Mouse (Mus musculus) MEL (cell line): ENCODE data around the gene Fbl. TPM values are rescaled to one million over a fixed set of nuclear protein-coding genes. Genes with fewer than 3 reads are reported as not detected.

ENCODE experiments used
- DNase-seq: peaks from one replicate; pipeline ENCODE4 v3.0.0; 2011; ENCODE audit warnings: low read depth, low spot score
- H3K27ac ChIP-seq: 2 replicates; pipeline ENCODE4 v1.5.1; 2012; ENCODE audit warnings: low read depth, mild to moderate bottlenecking, control low read depth, low read length, moderate library complexity; ENCODE audit not compliant: control insufficient read depth
- H3K27me3 ChIP-seq, 2 experiments: fragments of 150-350 bp in 1 of 2; sonication (generic) in 1 of 2; 2 replicates each; pipeline ENCODE4 v1.6.1; 2012; ENCODE audit warnings: low read length in 2 of 2, mild to moderate bottlenecking in 2 of 2, improper control_type of control experiment in 1 of 2, moderate library complexity in 1 of 2; ENCODE audit not compliant: insufficient read depth in 2 of 2, control insufficient read depth in 1 of 2
- H3K36me3 ChIP-seq, 2 experiments: 2 replicates each; pipeline ENCODE4 v1.6.1; 2012 to 2014; ENCODE audit warnings: low read length in 2 of 2, improper control_type of control experiment in 1 of 2, inconsistent platforms in 1 of 2, mild to moderate bottlenecking in 1 of 2; ENCODE audit not compliant: insufficient read depth in 2 of 2, control insufficient read depth in 1 of 2
- H3K4me1 ChIP-seq, 2 experiments: fragments of 150-350 bp in 1 of 2; sonication (generic) in 1 of 2; 2 replicates each; pipeline ENCODE4 v1.6.1; 2012; ENCODE audit warnings: low read length in 2 of 2, improper control_type of control experiment in 1 of 2, mild to moderate bottlenecking in 1 of 2; ENCODE audit not compliant: insufficient read depth in 2 of 2, control insufficient read depth in 1 of 2
- H3K4me3 ChIP-seq, 2 experiments: fragments of 150-350 bp in 1 of 2; sonication (generic) in 1 of 2; 2 replicates each; pipeline ENCODE4 v1.5.1; 2012; ENCODE audit warnings: low read depth in 2 of 2, low read length in 2 of 2, mild to moderate bottlenecking in 2 of 2, moderate library complexity in 2 of 2, control low read depth in 1 of 2, improper control_type of control experiment in 1 of 2; ENCODE audit not compliant: control insufficient read depth in 1 of 2, insufficient read depth in 1 of 2
- H3K79me2 ChIP-seq: 2 replicates; pipeline ENCODE4 v1.6.1; 2012; ENCODE audit warnings: mild to moderate bottlenecking, low read length, moderate library complexity; ENCODE audit not compliant: control insufficient read depth, poor library complexity, insufficient read depth
- H3K9ac ChIP-seq: 2 replicates; pipeline ENCODE4 v1.6.1; 2012; ENCODE audit warnings: low read depth, mild to moderate bottlenecking, control low read depth, low read length, moderate library complexity; ENCODE audit not compliant: control insufficient read depth, poor library complexity, severe bottlenecking
- H3K9me3 ChIP-seq: fragments of 150-350 bp; sonication (generic); replicated peaks from 2 replicates; pipeline ENCODE4 v1.6.1; 2012; ENCODE audit warnings: mild to moderate bottlenecking, low read length, improper control_type of control experiment, moderate library complexity; ENCODE audit not compliant: insufficient read depth
- BHLHE40 ChIP-seq: IDR thresholded peaks from 2 replicates; pipeline ENCODE4 v1.6.1; 2012; ENCODE audit warnings: low read depth, mild to moderate bottlenecking, inconsistent platforms, low read length, improper control_type of control experiment, borderline replicate concordance
- CHD2 ChIP-seq: IDR thresholded peaks from 2 replicates; pipeline ENCODE4 v1.6.1; 2011; ENCODE audit warnings: low read length, improper control_type of control experiment
- CTCF ChIP-seq, 3 experiments: IDR thresholded peaks in 2 of 3; conservative IDR thresholded peaks in 1 of 3; 2 replicates each; pipeline ENCODE4 v1.5.1; 2011 to 2012; ENCODE audit warnings: low read length in 3 of 3, low read depth in 2 of 3, mild to moderate bottlenecking in 2 of 3, improper control_type of control experiment in 1 of 3, inconsistent platforms in 1 of 3, mixed read lengths in 1 of 3, moderate library complexity in 1 of 3; ENCODE audit not compliant: control insufficient read depth in 1 of 3, insufficient read depth in 1 of 3, poor library complexity in 1 of 3, severe bottlenecking in 1 of 3
- ELF1 ChIP-seq: IDR thresholded peaks from 2 replicates; pipeline ENCODE4 v1.6.1; 2014; ENCODE audit warnings: low read depth, mild to moderate bottlenecking, inconsistent platforms, low read length, improper control_type of control experiment, moderate library complexity
- EP300 ChIP-seq, 2 experiments: IDR thresholded peaks; 2 replicates each; pipeline ENCODE4 v1.6.1; 2011; ENCODE audit warnings: improper control_type of control experiment in 2 of 2, low read length in 2 of 2, low read depth in 1 of 2, mild to moderate bottlenecking in 1 of 2
- ETS1 ChIP-seq: IDR thresholded peaks from 2 replicates; pipeline ENCODE4 v1.6.1; 2012; ENCODE audit warnings: low read depth, mild to moderate bottlenecking, inconsistent platforms, low read length, improper control_type of control experiment, moderate library complexity
- HCFC1 ChIP-seq: IDR thresholded peaks from 2 replicates; pipeline ENCODE4 v1.6.1; 2012; ENCODE audit warnings: low read depth, mild to moderate bottlenecking, inconsistent platforms, low read length, improper control_type of control experiment, moderate library complexity
- JUND ChIP-seq: IDR thresholded peaks from 2 replicates; pipeline ENCODE4 v1.6.1; 2011; ENCODE audit warnings: low read depth, mild to moderate bottlenecking, improper control_type of control experiment, low read length
- KAT2A ChIP-seq: conservative IDR thresholded peaks from 2 replicates; pipeline ENCODE4 v1.6.1; 2012; ENCODE audit warnings: low read depth, low read length, improper control_type of control experiment, inconsistent platforms
- MAFK ChIP-seq: IDR thresholded peaks from 2 replicates; pipeline ENCODE4 v1.6.1; 2011; ENCODE audit warnings: low read depth, mild to moderate bottlenecking, low read length, improper control_type of control experiment, borderline replicate concordance
- MAX ChIP-seq: IDR thresholded peaks from 2 replicates; pipeline ENCODE4 v1.6.1; 2011; ENCODE audit warnings: low read length, improper control_type of control experiment
- MXI1 ChIP-seq: IDR thresholded peaks from 2 replicates; pipeline ENCODE4 v1.6.1; 2011; ENCODE audit warnings: mild to moderate bottlenecking, low read depth, low read length, improper control_type of control experiment
- MYB ChIP-seq: IDR thresholded peaks from 2 replicates; pipeline ENCODE4 v1.6.1; 2011; ENCODE audit warnings: mild to moderate bottlenecking, low read depth, low read length, improper control_type of control experiment
- MYC ChIP-seq: IDR thresholded peaks from 2 replicates; pipeline ENCODE4 v1.6.1; 2011; ENCODE audit warnings: low read depth, mild to moderate bottlenecking, low read length, improper control_type of control experiment, moderate library complexity
- NELFE ChIP-seq: IDR thresholded peaks from 2 replicates; pipeline ENCODE4 v1.6.1; 2011; ENCODE audit warnings: low read depth, low read length, improper control_type of control experiment
- NRF1 ChIP-seq: IDR thresholded peaks from 2 replicates; pipeline ENCODE4 v1.6.1; 2014; ENCODE audit warnings: low read depth, mild to moderate bottlenecking, inconsistent platforms, low read length, improper control_type of control experiment, moderate library complexity; ENCODE audit not compliant: poor library complexity, insufficient read depth, severe bottlenecking
- POLR2A ChIP-seq, 2 experiments: IDR thresholded peaks; 2 replicates each; pipeline ENCODE4 v1.6.1; 2011 to 2012; ENCODE audit warnings: low read length in 2 of 2, mild to moderate bottlenecking in 2 of 2, control low read depth in 1 of 2, improper control_type of control experiment in 1 of 2, low read depth in 1 of 2, moderate library complexity in 1 of 2; ENCODE audit not compliant: control insufficient read depth in 1 of 2, insufficient read depth in 1 of 2, poor library complexity in 1 of 2
- POLR2AphosphoS2 ChIP-seq: IDR thresholded peaks from 2 replicates; pipeline ENCODE4 v1.6.1; 2011; ENCODE audit warnings: low read length, improper control_type of control experiment
- POLR2AphosphoS5 ChIP-seq: IDR thresholded peaks from 2 replicates; pipeline ENCODE4 v1.6.1; 2012; ENCODE audit warnings: low read depth, borderline replicate concordance, mild to moderate bottlenecking, inconsistent platforms, low read length, moderate library complexity, mixed read lengths
- RCOR1 ChIP-seq: IDR thresholded peaks from 2 replicates; pipeline ENCODE4 v1.6.1; 2012; ENCODE audit warnings: low read depth, mild to moderate bottlenecking, inconsistent platforms, low read length, improper control_type of control experiment
- SIN3A ChIP-seq: IDR thresholded peaks from 2 replicates; pipeline ENCODE4 v1.6.1; 2012; ENCODE audit warnings: low read length, improper control_type of control experiment, inconsistent platforms
- SMC3 ChIP-seq: IDR thresholded peaks from 2 replicates; pipeline ENCODE4 v1.6.1; 2011; ENCODE audit warnings: low read depth, low read length, improper control_type of control experiment
- TBP ChIP-seq: IDR thresholded peaks from 2 replicates; pipeline ENCODE4 v1.8.0; 2011; ENCODE audit warnings: low read depth, low read length, improper control_type of control experiment
- TCF12 ChIP-seq: IDR thresholded peaks from 2 replicates; pipeline ENCODE4 v1.6.1; 2014; ENCODE audit warnings: low read depth, mild to moderate bottlenecking, inconsistent platforms, low read length, improper control_type of control experiment, moderate library complexity
- USF1 ChIP-seq: IDR thresholded peaks from 2 replicates; pipeline ENCODE4 v1.6.1; 2014; ENCODE audit warnings: low read depth, mild to moderate bottlenecking, inconsistent platforms, low read length, improper control_type of control experiment, moderate library complexity
- USF2 ChIP-seq, 2 experiments: IDR thresholded peaks; 2 replicates each; pipeline ENCODE4 v1.6.1; 2011 to 2012; ENCODE audit warnings: improper control_type of control experiment in 2 of 2, low read length in 2 of 2, borderline replicate concordance in 1 of 2, inconsistent platforms in 1 of 2, low read depth in 1 of 2, mild to moderate bottlenecking in 1 of 2; ENCODE audit not compliant: insufficient read depth in 1 of 2
- ZKSCAN1 ChIP-seq: IDR thresholded peaks from 2 replicates; pipeline ENCODE4 v1.6.1; 2012; ENCODE audit warnings: low read depth, mild to moderate bottlenecking, inconsistent platforms, low read length, improper control_type of control experiment, moderate library complexity
- ZMIZ1 ChIP-seq: IDR thresholded peaks from 2 replicates; pipeline ENCODE4 v1.6.1; 2012; ENCODE audit warnings: low read depth, mild to moderate bottlenecking, inconsistent platforms, low read length, improper control_type of control experiment, moderate library complexity
- ZNF384 ChIP-seq: IDR thresholded peaks from 2 replicates; pipeline ENCODE4 v1.6.1; 2012; ENCODE audit warnings: low read depth, mild to moderate bottlenecking, inconsistent platforms, low read length, improper control_type of control experiment
- polyA plus RNA-seq, 2 experiments: library from polyadenylated mRNA; stranded (reverse) in 1 of 2; unstranded in 1 of 2; fragments of >175 nt in 1 of 2; fragments of >200 nt in 1 of 2; gene quantifications; 2 replicates each; pipeline versions ENCODE4 v1.2.1 to v1.2.4; 2012; ENCODE audit warnings: low replicate concordance in 2 of 2, low read depth in 1 of 2; ENCODE audit not compliant: insufficient read length in 2 of 2, insufficient read depth in 1 of 2, missing spikeins in 1 of 2
- total RNA-seq: library from RNA; depleted of rRNA; stranded (reverse); fragments of 300-350 nt; gene quantifications from 2 replicates; pipeline ENCODE4 v1.2.3, GENCODE M21; 2012; rRNA removed

Gene Fbl
- total RNA-seq (262 and 268 TPM in 2 replicates), polyA plus RNA-seq (100 to 1,000 TPM in 1 of 2 experiments, not detected in 1; 819 TPM)

GRCm38 (mm10) chr7:28169489-28170422 lies at the start of gene Fbl:
TSS of gene Fbl (plus strand) at chr7:28169710.
- peak within 1 kb of the TSS; percentile 91 for H3K27ac ChIP-seq
- peaks cover 0 to 27% of the 10 kb centered on the region in 2 experiments; a peak in 3 of 4 replicates for H3K4me1 ChIP-seq
- peaks cover 4 to 16% of the 10 kb centered on the region in 2 experiments for H3K36me3 ChIP-seq
- peaks cover 56% of the 10 kb centered on the region for H3K79me2 ChIP-seq
- no peaks in the 10 kb centered on the region for H3K27me3 ChIP-seq
- TF ChIP-seq MYC (peak; percentile 99), NRF1 (peak; percentile 85), EP300 (IDR thresholded peaks at IDR 0.05; ENCODE audit: low read depth in 1 of 2, low read length in 2 of 2) (0 out of 4 replicates have a peak, but pooled peaks of 1 of the 2 experiments have one; percentile 10), MAX (peak; percentile 97), POLR2A (IDR thresholded peaks at IDR 0.05; ENCODE audit: control insufficient read depth in 1 of 2, insufficient read depth in 1 of 2, low read depth in 1 of 2, low read length in 2 of 2, poor library complexity in 1 of 2) (peak; percentile 75 to 89), HCFC1 (peak; percentile 86), ELF1 (peak; percentile 98), ZMIZ1 (peak; percentile 74), RCOR1 (no peak), TBP (peak; percentile 83), POLR2AphosphoS5 (no peak), JUND (no peak), BHLHE40 (peak; percentile 61; the same call in 1 of the 2 replicates), ETS1 (peak; percentile 41; the same call in 1 of the 2 replicates), SIN3A (peak; percentile 90), ZNF384 (no peak), CTCF (IDR thresholded peaks at IDR 0.05 in 2 of 3, conservative IDR thresholded peaks at IDR 0.05 in 1 of 3; ENCODE audit: control insufficient read depth in 1 of 3, insufficient read depth in 1 of 3, low read depth in 2 of 3, low read length in 3 of 3, poor library complexity in 1 of 3, severe bottlenecking in 1 of 3) (no peak), USF2 (IDR thresholded peaks at IDR 0.05; ENCODE audit: borderline replicate concordance in 1 of 2, insufficient read depth in 1 of 2, low read depth in 1 of 2, low read length in 2 of 2) (0 out of 4 replicates have a peak, but pooled peaks of 1 of the 2 experiments have one; percentile 15), CHD2 (no peak), POLR2AphosphoS2 (peak; percentile 95), ZKSCAN1 (no peak), KAT2A (peak; percentile 45; the same call in 1 of the 2 replicates), SMC3 (no peak), USF1 (peak; percentile 88), TCF12 (peak; percentile 71), NELFE (peak; percentile 90), MYB (no peak), MXI1 (peak; percentile 98), MAFK (peak; percentile 10; the same call in 1 of the 2 replicates)
- H3K9ac ChIP-seq: peak within 1 kb of the TSS; percentile 96
- peak within 1 kb of the TSS; percentile 77 to 98 for H3K4me3 ChIP-seq
- DNase-seq: peak; percentile 96
- no peaks in the 10 kb centered on the region for H3K9me3 ChIP-seq
